Mouse (Mus musculus) brain, embryonic 18.5 days (tissue): ENCODE data around the gene Jtb.
"Not testable (repeated sequence)": the region's sequence is repeated elsewhere in the genome, so short reads cannot be mapped to it uniquely, and the experiment has no call there.

Source experiments
- DNase-seq: peaks from one replicate; pipeline ENCODE4 v3.0.0-alpha.2; 2012; ENCODE audit warnings: low read depth, low spot score

The Jtb gene

DNA sequence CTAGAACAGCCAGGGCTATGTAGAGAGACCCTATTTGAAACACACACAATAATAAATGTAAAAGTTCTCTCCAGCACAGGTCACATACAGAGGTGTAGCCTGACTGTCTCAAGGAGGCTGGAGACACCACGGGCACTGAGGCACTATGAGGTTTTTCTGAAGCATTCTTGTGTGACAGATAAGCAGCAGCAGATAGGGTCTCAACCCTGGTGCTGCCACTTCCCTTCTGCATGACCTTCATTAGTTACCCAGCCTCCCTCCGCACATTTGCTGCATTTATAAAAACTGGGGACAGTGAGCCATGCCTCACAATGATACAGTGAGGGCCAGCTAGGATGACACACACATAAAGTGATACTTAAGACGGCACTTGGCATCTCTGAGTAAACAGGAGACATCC, 8.5 kb upstream of the Jtb start:
- no peak for DNase-seq

GRCm38 (mm10) chr3:90224331-90224730, 7.1 kb upstream of the Jtb start:
- DNase-seq, result no peak

GRCm38 (mm10) chr3:90231075-90231474, 322 bp upstream of the Jtb start:
- no peak for DNase-seq

GRCm38 (mm10) chr3:90241251-90241650, 9.9 kb downstream of the Jtb start:
- no peak for DNase-seq

- DNase-seq, result no peak
These were observed 10.4 kb downstream of the Jtb start for GRCm38 (mm10) chr3:90241669-90242358.

DNA sequence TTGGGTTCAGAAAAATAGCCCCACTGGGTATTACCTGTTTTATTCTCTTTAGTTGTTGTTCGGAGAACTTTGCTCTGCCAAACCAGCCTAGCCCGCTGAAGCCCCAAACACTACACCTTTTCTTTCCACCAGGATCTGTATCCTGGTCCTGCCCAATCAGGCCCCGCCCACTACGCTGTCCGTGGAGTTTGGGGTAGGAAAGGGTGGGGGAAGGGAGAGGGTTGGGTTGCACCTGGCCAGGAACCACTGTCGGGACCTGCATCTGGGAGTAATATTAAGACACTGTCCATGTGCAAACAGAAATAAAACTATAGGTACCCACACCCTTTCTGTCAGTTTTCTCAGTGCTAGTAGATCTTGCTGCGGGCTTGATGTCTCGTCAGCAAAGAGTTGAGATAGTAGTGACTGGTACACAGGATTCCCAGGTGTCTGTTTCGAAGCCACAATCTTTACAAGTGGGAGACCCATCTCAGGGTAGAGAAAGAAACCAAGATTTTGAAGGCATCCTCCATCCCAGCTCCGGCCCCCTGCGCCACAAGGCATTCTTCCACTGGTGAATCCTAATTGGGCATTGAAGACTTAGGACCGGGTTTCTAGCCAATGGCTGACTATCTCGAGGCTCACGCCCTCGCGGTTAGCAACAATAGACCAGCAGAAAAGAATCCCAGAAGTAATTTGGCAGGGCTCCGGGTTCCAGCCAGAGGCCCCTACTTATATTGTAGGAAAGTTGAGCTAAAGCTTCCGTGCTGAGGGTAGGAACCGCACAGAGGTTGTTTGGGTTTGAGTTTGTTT, 11.8 kb downstream of the Jtb start, which contains the start of gene Creb3l4:
Gene Creb3l4, minus strand, starts transcription at position 529 of the 792 bp plus-strand sequence.
- DNase-seq, result no peak

- DNase-seq, result no peak
These were observed 14.0 kb downstream of the Jtb start for GRCm38 (mm10) chr3:90245406-90245805.

DNA sequence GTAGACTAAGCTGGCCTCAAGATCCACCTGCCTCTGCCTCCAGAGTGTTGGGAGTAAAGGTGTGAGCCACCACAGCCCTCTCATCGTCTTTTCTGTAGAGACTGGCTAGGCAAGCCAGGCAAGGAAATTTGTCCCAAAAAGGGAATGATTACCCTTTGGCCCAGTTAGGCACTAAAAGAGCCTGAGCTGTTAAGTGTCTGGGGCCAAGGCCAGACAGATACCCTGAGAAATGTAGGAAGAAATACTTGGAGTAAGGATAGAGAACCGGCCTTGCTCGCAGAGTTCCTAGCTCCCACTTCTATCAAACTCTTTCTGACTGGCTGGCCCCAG, 16.2 kb downstream of the Jtb start:
- DNase-seq, result no peak

DNA sequence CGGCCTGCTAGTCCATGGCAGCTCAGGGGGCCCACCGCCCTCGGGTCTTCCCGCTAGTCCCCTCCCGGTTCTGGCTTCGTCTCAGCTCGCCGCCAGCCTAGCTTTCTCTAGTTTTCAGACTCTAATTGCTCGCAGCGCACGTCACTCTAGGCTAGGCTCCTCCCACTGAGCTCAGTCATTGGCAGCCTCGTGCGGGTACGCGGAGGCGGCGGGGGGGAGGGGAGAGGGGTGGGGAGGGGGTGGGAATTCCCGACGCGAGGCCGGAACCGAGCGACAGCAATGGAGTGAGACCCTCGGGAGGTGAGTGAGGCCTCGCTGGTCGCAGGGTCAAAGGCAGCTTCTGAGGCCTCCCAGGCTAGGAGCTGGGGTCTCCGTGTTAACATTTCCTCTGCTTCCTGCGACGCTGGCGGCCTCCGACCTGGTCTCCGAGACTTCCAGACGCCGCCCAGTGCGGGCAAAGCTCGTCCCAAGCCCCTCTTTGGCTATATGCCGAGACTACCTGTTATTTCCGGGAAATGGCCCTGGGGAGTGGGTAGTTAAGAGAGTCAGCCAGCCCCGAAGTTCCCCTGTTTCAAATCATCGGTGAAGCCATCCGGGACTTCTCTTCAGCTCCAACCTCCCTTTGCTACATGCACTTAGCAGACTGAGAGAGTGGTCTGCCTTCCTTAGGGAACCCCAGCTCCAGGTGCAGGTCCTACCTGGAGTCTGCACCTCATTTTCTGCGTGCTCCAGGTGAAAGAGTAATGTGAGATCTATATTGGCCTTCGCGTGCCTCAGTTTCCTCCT, 16.8 kb downstream of the Jtb start, which contains the start of gene Slc39a1:
Gene Slc39a1, plus strand, starts transcription at position 213 of the 786 bp plus-strand sequence.
- peak; percentile 90 for DNase-seq

- DNase-seq, result no peak
These were observed 17.3 kb downstream of the Jtb start for GRCm38 (mm10) chr3:90248746-90249100.

DNA sequence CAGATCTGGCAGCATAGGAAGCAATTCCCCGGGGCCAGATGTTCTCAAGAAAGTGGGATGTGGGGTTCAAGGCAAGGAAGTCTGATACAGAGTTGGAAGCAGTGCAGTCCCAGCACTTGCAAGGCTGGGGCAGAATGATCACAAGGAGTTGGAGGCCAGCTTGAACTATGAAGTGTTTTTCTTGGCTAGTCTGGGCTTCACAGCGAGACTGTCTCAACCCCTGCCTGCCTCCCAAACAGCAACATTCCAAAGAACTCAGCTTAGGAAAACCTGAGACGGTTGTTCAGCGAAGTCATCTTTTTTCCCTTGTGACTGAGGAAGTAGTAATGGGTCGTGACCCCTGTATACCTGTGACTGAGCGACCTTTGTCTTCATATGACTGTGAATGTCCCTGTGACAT, 19.4 kb downstream of the Jtb start:
- DNase-seq, result no peak

- DNase-seq, result not testable (repeated sequence)
These were observed 20.4 kb downstream of the Jtb start for GRCm38 (mm10) chr3:90251731-90252226.

- DNase-seq, result not testable (repeated sequence)
These were observed 21.3 kb downstream of the Jtb start for GRCm38 (mm10) chr3:90252659-90253058.

- DNase-seq, result not testable (repeated sequence)
These were observed 21.8 kb downstream of the Jtb start for GRCm38 (mm10) chr3:90253174-90253573.

DNA sequence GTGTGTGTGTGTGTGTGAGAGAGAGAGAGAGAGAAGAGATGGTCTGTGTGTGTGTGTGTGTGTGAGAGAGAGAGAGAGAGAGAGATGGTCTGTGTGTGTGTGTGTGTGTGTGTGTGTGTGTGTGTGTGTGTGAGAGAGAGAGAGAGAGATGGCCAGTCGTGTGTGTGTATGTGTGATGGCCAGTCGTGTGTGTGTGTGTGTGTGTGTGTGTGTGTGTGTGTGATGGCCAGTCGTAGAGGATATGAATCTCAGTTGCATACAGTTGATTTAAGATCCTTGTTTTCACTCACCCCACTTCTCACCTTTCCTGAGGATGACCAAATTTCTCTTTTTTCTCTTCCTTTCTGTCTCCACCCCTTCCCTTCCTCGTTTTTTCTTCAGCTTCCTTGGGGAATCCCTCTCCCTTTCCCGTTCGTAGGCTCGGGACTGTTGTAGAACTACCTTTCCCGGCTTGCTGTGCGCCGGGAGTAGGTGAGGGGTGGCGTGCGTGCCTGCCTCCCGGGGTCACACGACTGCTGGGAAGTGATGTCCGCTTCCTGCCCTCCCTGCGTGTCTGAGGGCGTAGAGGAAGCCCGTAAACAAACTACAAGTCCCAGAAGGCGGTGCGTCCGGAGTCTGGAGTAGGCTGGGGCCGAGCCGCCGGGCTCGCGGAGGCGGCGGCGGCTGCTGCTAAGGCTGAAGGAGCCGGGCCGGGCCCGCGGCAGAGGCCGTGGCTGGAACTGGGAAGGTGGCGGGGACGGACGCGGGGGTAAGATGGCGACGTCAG, 22.4 kb downstream of the Jtb start, which contains the start of gene Crtc2:
Gene Crtc2, plus strand, starts transcription at position 511 of the 766 bp plus-strand sequence.
- peak; percentile 98 for DNase-seq

- no peak for DNase-seq
These were observed 23.2 kb downstream of the Jtb start for GRCm38 (mm10) chr3:90254419-90255193.

DNA sequence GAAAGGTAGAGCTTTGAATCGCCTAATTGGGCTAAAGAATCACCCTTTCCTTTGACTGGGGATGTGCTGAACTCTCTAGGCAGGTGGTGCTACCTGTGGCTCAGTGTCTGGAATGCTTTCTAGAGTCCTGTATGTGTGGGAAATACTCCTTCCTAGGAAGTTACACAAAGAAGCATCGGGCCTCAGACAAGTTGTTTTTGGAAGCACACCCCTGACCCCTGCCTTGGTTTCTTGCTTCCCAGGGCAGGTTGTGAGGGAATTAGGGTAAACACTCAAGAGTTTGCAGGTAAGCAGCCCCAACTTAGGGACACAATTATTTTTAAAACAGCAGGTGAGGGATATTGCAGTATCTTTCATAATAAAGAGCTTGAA, 23.8 kb downstream of the Jtb start:
- no peak for DNase-seq

DNA sequence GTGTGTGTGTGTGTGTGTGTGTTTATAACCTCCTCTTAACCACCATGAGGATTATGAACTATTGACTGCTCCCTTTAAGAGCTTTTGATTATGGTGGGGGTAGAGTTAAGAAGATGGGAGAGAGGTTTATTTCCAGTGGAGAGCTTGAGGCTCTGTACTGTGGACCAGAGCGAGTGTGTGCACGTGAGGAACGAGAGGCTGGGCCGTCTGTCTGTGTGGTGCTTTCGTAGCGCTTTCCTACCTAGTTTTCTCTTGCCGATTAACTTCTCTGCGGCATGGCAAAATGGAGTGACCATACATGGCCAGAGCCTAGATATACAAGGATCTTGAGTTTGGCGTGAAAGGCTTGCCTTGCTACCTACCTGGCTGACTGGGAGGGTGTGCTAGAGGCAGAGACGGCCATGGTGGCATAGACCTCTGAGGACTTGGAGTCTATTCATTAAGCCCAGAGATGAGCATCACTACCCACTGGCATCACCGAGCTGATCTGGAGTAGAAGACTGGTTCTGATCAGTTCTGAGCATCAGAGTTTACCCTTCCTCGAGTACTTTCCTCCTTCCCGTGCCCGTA, 24.5 kb downstream of the Jtb start:
- DNase-seq, result no peak

- DNase-seq, result no peak
These were observed 25.5 kb downstream of the Jtb start for GRCm38 (mm10) chr3:90256731-90257530.
